Mouse (Mus musculus): Measurements from ENCODE around the gene Slpi. TPM values are rescaled to one million over a fixed set of nuclear protein-coding genes. Genes with fewer than 3 reads are reported as not detected.
A peak's percentile ranks its signal among the peaks of the same experiment; 100 is the strongest.

The Slpi gene
- polyA plus RNA-seq, 1 experiment, result 11.4 TPM

GRCm38 (mm10) chr2:164396911-164397310, 8.0 kb upstream of the Slpi start:
- Histone ChIP-seq H3K79me2 (ENCODE audit: control insufficient read depth, insufficient read depth) (no peaks in the 10 kb centered on the region), H3K4me3 (ENCODE audit: insufficient read depth, poor library complexity, severe bottlenecking) (no peak overlapping the region), H3K79me3 (ENCODE audit: low read depth) (no peaks in the 10 kb centered on the region), H3K27me3 (ENCODE audit: control insufficient read depth, insufficient read depth, insufficient read length) (peaks cover 31% of the 10 kb centered on the region), H3ac (ENCODE audit: control insufficient read depth, insufficient read length, low read depth) (no peak overlapping the region), H3K36me3 (ENCODE audit: control insufficient read depth, insufficient read depth) (no peaks in the 10 kb centered on the region)
- TF ChIP-seq CTCF (IDR thresholded peaks at IDR 0.05; ENCODE audit: control insufficient read depth, insufficient read depth, insufficient read length) (no peak), CEBPB (IDR thresholded peaks at IDR 0.05; ENCODE audit: low read depth) (no peak)

DNA sequence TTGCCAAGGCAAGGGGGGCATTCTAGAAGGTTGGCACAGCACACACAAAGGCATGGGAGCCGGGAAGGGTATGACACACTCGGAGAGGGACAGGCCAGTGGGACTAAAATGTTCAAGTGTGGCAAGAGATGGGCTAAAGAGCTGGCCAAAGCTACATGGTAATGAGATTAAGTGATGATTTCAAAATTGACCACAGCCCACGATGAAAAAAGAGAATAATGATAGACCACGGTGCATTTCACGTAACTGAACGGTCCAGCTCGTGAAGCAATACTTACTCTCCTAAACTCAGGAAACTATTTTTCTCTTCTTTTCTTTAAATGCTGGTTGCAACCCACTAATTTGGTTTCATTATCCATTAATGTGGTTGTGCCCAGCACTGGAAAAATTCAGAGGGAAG, 7.2 kb upstream of the Slpi start:
- no peaks in the 10 kb centered on the region for H3K79me2 ChIP-seq (ENCODE audit: control insufficient read depth, insufficient read depth)
- H3K36me3 ChIP-seq (ENCODE audit: control insufficient read depth, insufficient read depth), result no peaks in the 10 kb centered on the region
- H3K4me3 ChIP-seq (ENCODE audit: insufficient read depth, poor library complexity, severe bottlenecking), result no peak overlapping the region
- no peak overlapping the region for H3ac ChIP-seq (ENCODE audit: control insufficient read depth, insufficient read length, low read depth)
- peaks cover 23% of the 10 kb centered on the region for H3K27me3 ChIP-seq (ENCODE audit: control insufficient read depth, insufficient read depth, insufficient read length)
- TF ChIP-seq MAX (IDR thresholded peaks at IDR 0.05) (no peak), CTCF (IDR thresholded peaks at IDR 0.05; ENCODE audit: control insufficient read depth, insufficient read depth, insufficient read length) (no peak), USF1 (IDR thresholded peaks at IDR 0.05; ENCODE audit: low read depth) (no peak), FOSL1 (IDR thresholded peaks at IDR 0.05; ENCODE audit: insufficient read depth, low read length, poor library complexity, severe bottlenecking) (no peak), MYOG (IDR thresholded peaks at IDR 0.05; ENCODE audit: control insufficient read depth, extremely low read depth, insufficient read length) (no peak)
- no peaks in the 10 kb centered on the region for H3K79me3 ChIP-seq (ENCODE audit: low read depth)

DNA sequence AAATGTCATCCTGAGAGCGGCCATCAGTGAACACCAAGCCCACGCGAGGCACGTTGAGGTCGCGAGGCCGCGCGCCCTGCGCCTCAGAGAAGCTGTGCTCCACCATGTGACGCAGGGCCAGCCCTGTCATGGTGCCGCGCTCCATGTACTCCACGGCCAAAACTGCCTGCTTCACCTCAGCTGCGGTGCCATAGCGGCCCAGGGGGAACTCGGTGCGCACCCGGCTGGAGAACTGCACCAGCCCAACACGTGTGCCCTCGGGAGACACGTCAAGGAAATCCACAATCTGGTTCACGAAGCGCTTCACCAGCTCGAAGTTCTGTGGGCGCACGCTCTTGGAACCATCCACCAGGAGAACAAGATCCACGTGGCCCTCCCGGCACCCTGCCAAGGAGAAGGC, 4.2 kb upstream of the Slpi start:
- no peaks in the 10 kb centered on the region for H3K79me2 ChIP-seq (ENCODE audit: control insufficient read depth, insufficient read depth)
- TF ChIP-seq CTCF (IDR thresholded peaks at IDR 0.05; ENCODE audit: control insufficient read depth, insufficient read depth, insufficient read length), result no peak
- TF ChIP-seq FOSL1 (IDR thresholded peaks at IDR 0.05; ENCODE audit: insufficient read depth, low read length, poor library complexity, severe bottlenecking), result no peak
- TF ChIP-seq MYOG (IDR thresholded peaks at IDR 0.05; ENCODE audit: control insufficient read depth, extremely low read depth, insufficient read length), result no peak
- TF ChIP-seq USF1 (IDR thresholded peaks at IDR 0.05; ENCODE audit: low read depth), result no peak
- TF ChIP-seq CEBPB (IDR thresholded peaks at IDR 0.05; ENCODE audit: low read depth), result no peak
- no peak for TF ChIP-seq MAX (IDR thresholded peaks at IDR 0.05)
- TF ChIP-seq MYOD1 (IDR thresholded peaks at IDR 0.05; ENCODE audit: control insufficient read depth, insufficient read length, low read depth), result no peak
- no peak overlapping the region for H3K4me3 ChIP-seq (ENCODE audit: insufficient read depth, poor library complexity, severe bottlenecking)
- H3ac ChIP-seq (ENCODE audit: control insufficient read depth, insufficient read length, low read depth), result no peak overlapping the region
- H3K79me3 ChIP-seq (ENCODE audit: low read depth), result no peaks in the 10 kb centered on the region
- peaks cover 3% of the 10 kb centered on the region for H3K27me3 ChIP-seq (ENCODE audit: control insufficient read depth, insufficient read depth, insufficient read length)
- no peaks in the 10 kb centered on the region for H3K36me3 ChIP-seq (ENCODE audit: control insufficient read depth, insufficient read depth)

DNA sequence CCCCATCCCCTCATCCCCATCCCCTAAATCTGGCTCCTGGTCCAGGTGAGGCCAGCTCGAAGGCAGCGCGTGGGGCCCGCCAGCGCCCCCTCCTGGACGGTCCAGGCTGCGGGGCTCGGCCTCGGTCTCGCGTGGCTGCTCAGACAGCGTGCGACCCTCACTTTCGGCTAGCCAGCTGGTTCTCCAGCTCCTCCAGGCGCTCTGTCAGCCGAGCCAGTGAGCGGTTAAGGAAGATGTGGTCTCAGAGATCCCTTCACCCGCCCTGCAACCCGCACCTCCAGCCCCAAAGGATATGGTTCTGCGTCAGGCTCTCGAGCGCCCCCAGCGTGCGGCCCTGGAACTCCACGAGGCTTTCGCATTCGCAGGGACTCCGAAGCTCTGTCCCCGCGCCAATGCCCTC, 604 bp upstream of the Slpi start:
- H3K79me2 ChIP-seq (ENCODE audit: control insufficient read depth, insufficient read depth), result no peaks in the 10 kb centered on the region

GRCm38 (mm10) chr2:164386953-164387352, 1.9 kb downstream of the Slpi start:
- Histone ChIP-seq H3K79me3 (ENCODE audit: low read depth) (no peaks in the 10 kb centered on the region), H3K4me3 (ENCODE audit: insufficient read depth, poor library complexity, severe bottlenecking) (no peak overlapping the region), H3K27me3 (ENCODE audit: control insufficient read depth, insufficient read depth, insufficient read length) (no peaks in the 10 kb centered on the region), H3K79me2 (ENCODE audit: control insufficient read depth, insufficient read depth) (no peaks in the 10 kb centered on the region), H3K36me3 (ENCODE audit: control insufficient read depth, insufficient read depth) (no peaks in the 10 kb centered on the region), H3ac (ENCODE audit: control insufficient read depth, insufficient read length, low read depth) (no peak overlapping the region)
- TF ChIP-seq CTCF (IDR thresholded peaks at IDR 0.05; ENCODE audit: control insufficient read depth, insufficient read depth, insufficient read length), result peak; percentile 62
- no peak for TF ChIP-seq FOSL1 (IDR thresholded peaks at IDR 0.05; ENCODE audit: insufficient read depth, low read length, poor library complexity, severe bottlenecking)

More for the DNA sequence above, 604 bp upstream of the Slpi start:
- Histone ChIP-seq H3K27me3 (ENCODE audit: control insufficient read depth, insufficient read depth, insufficient read length) (no peaks in the 10 kb centered on the region), H3K36me3 (ENCODE audit: control insufficient read depth, insufficient read depth) (no peaks in the 10 kb centered on the region), H3K79me3 (ENCODE audit: low read depth) (no peaks in the 10 kb centered on the region), H3K4me3 (ENCODE audit: insufficient read depth, poor library complexity, severe bottlenecking) (no peak overlapping the region), H3ac (ENCODE audit: control insufficient read depth, insufficient read length, low read depth) (peak overlapping the region; percentile 31)
- TF ChIP-seq CEBPB (IDR thresholded peaks at IDR 0.05; ENCODE audit: low read depth), result no peak
- peak; percentile 86 for TF ChIP-seq CTCF (IDR thresholded peaks at IDR 0.05; ENCODE audit: control insufficient read depth, insufficient read depth, insufficient read length)

- TF ChIP-seq MYOG (IDR thresholded peaks at IDR 0.05; ENCODE audit: control insufficient read depth, extremely low read depth, insufficient read length), result no peak
- TF ChIP-seq MAX (IDR thresholded peaks at IDR 0.05), result peak; percentile 91
- TF ChIP-seq MYOD1 (IDR thresholded peaks at IDR 0.05; ENCODE audit: control insufficient read depth, insufficient read length, low read depth), result peak; percentile 50
- TF ChIP-seq USF1 (IDR thresholded peaks at IDR 0.05; ENCODE audit: low read depth), result peak; percentile 80
Observed at GRCm38 (mm10) chr2:164385927-164386763, 2.8 kb downstream of the Slpi start.

More at GRCm38 (mm10) chr2:164385927-164386763, 2.8 kb downstream of the Slpi start:
- Histone ChIP-seq H3K79me3 (ENCODE audit: low read depth) (no peaks in the 10 kb centered on the region), H3K27me3 (ENCODE audit: control insufficient read depth, insufficient read depth, insufficient read length) (no peaks in the 10 kb centered on the region), H3K36me3 (ENCODE audit: control insufficient read depth, insufficient read depth) (no peaks in the 10 kb centered on the region), H3K4me3 (ENCODE audit: insufficient read depth, poor library complexity, severe bottlenecking) (no peak overlapping the region), H3ac (ENCODE audit: control insufficient read depth, insufficient read length, low read depth) (no peak overlapping the region), H3K79me2 (ENCODE audit: control insufficient read depth, insufficient read depth) (no peaks in the 10 kb centered on the region)
